Mouse (Mus musculus) heart, adult 2 months (tissue): ENCODE measurements around the gene S1pr1.

Experiments used
- CTCF ChIP-seq: fragments of 200-600 bp; IDR thresholded peaks from 2 replicates; pipeline ENCODE4 v1.8.1; 2022; ENCODE audit warnings: antibody characterized with exemption, mild to moderate bottlenecking, moderate library complexity
- POLR2A ChIP-seq: fragments of 200-500 bp; IDR thresholded peaks from 2 replicates; pipeline ENCODE4 v1.6.1; 2011; ENCODE audit warnings: mild to moderate bottlenecking, low read depth, low read length, control low read depth; ENCODE audit not compliant: insufficient read depth

DNA sequence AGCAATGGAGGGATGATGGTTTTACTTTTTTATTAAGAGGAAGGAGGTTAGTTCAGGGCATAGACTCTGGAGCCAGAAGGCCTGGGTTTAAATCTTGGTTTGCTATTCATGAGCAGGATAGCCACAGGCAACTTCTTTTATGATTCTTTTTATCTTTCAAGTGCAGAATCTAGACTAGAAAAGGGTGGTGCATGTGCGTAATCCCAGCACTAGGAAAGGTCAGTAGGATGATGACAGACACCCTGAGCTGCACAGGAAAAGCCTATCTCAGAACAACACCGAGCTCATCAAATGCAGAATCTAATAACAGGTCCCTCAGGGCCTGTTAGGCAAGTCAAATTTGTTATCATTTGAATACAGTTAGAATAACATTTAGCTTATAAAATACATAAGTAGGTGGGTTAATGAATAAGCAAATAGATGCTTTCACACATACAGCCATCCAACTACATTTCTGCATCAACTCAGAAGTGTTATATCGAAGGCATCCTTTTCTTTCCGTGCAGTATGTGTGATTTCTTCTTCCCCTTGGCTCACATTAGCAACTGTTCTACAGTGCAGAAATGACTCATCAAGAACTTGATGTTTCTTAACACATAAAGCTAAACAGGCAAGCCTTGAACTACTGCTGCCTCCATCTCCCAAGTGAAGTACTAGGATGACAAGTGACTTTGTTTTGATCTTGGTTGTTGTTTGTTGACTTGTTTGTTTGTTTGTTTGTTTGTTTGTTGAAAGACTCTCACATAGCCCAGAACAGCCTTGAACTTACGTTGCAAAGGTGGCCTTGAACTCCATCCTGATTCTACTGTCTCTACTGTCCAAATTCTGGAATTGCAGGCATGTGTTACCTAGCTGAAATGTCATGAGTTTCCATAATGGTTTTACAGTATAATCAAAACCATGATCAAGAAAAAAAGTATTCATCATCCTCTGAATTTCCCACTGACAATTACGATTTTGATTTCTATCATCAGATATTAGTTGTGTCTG lies 39.0 kb downstream of the S1pr1 start:
- no peak for TF ChIP-seq CTCF
- TF ChIP-seq POLR2A, result no peak
